Mouse (Mus musculus) gastrocnemius, adult 8-10 months (tissue): ENCODE results near the gene Naaladl1. TPM values are rescaled to one million over a fixed set of nuclear protein-coding genes. Genes with fewer than 3 reads are reported as not detected.

ENCODE experiments used
- DNase-seq, 2 experiments: peaks; one replicate each; pipeline ENCODE4 v3.0.0; 2022; ENCODE audit warnings: low spot score in 2 of 2
- total RNA-seq, 4 experiments: library from RNA; stranded (reverse); gene quantifications; 2 replicates each; pipeline ENCODE4 v1.2.4; 2022

Naaladl1 gene
- total RNA-seq, 4 experiments from 2014 or later: not detected

GRCm38 (mm10) chr19:6082156-6082555 lies 23.4 kb upstream of the Naaladl1 start, which contains the start of gene Gm28374:
TSS of gene Gm28374 (minus strand) at chr19:6082256.
- no peak for DNase-seq

- DNase-seq: peak; percentile 96 to 97
Observed at GRCm38 (mm10) chr19:6084478-6085248, 20.9 kb upstream of the Naaladl1 start, which contains the start of the genes Zfpl1 and Cdca5. TSS of gene Zfpl1 (minus strand) at chr19:6084956. TSS of gene Cdca5 (plus strand) at chr19:6084983.

- DNase-seq: no peak
Observed at GRCm38 (mm10) chr19:6085417-6085879, 20.1 kb upstream of the Naaladl1 start.

GRCm38 (mm10) chr19:6088841-6089240 lies 16.7 kb upstream of the Naaladl1 start:
- DNase-seq: no peak

- no peak for DNase-seq
Observed at GRCm38 (mm10) chr19:6094119-6094518, 11.5 kb upstream of the Naaladl1 start, which contains the start of gene AC131692.1. TSS of gene AC131692.1 (plus strand) at chr19:6094419.

GRCm38 (mm10) chr19:6097847-6098246 lies 7.7 kb upstream of the Naaladl1 start:
- no peak for DNase-seq

GRCm38 (mm10) chr19:6101186-6101585 lies 4.4 kb upstream of the Naaladl1 start:
- DNase-seq: no peak

GRCm38 (mm10) chr19:6102169-6102853 lies 3.3 kb upstream of the Naaladl1 start:
- DNase-seq: no peak

GRCm38 (mm10) chr19:6104476-6104875 lies 1.1 kb upstream of the Naaladl1 start:
- DNase-seq: no peak

GRCm38 (mm10) chr19:6113116-6113515 lies 7.5 kb downstream of the Naaladl1 start:
- no peak for DNase-seq

- DNase-seq: no peak
Observed at GRCm38 (mm10) chr19:6116113-6116850, 10.7 kb downstream of the Naaladl1 start.

- DNase-seq: no peak
Observed at GRCm38 (mm10) chr19:6117346-6117985, 11.9 kb downstream of the Naaladl1 start.

- DNase-seq: peak; percentile 76 to 79
Observed at GRCm38 (mm10) chr19:6117986-6118676, 12.5 kb downstream of the Naaladl1 start, which contains the start of gene Sac3d1. TSS of gene Sac3d1 (minus strand) at chr19:6118650.

- no peak for DNase-seq
Observed at GRCm38 (mm10) chr19:6118677-6119185, 13.1 kb downstream of the Naaladl1 start.

GRCm38 (mm10) chr19:6121761-6122160 lies 16.2 kb downstream of the Naaladl1 start:
- DNase-seq: no peak

GRCm38 (mm10) chr19:6123330-6123729 lies 17.7 kb downstream of the Naaladl1 start:
- DNase-seq: no peak

GRCm38 (mm10) chr19:6124898-6125297 lies 19.3 kb downstream of the Naaladl1 start:
- DNase-seq: no peak

GRCm38 (mm10) chr19:6126289-6126688 lies 20.7 kb downstream of the Naaladl1 start:
- DNase-seq: no peak

GRCm38 (mm10) chr19:6126789-6127580 lies 21.4 kb downstream of the Naaladl1 start:
- DNase-seq: no peak
